Mouse (Mus musculus) olfactory bulb, adult 2 months (tissue): Measurements from ENCODE around the gene Crybg1.

ENCODE experiments used
- CTCF ChIP-seq: fragments of 200-500 bp; IDR thresholded peaks from 2 replicates; pipeline ENCODE4 v1.5.1; 2012; ENCODE audit warnings: low read depth, mild to moderate bottlenecking, low read length, moderate library complexity; ENCODE audit not compliant: insufficient read depth
- POLR2A ChIP-seq: fragments of 200-500 bp; IDR thresholded peaks from 2 replicates; pipeline ENCODE4 v1.6.1; 2012; ENCODE audit warnings: mild to moderate bottlenecking, low read depth, low read length, moderate library complexity; ENCODE audit not compliant: insufficient read depth

DNA sequence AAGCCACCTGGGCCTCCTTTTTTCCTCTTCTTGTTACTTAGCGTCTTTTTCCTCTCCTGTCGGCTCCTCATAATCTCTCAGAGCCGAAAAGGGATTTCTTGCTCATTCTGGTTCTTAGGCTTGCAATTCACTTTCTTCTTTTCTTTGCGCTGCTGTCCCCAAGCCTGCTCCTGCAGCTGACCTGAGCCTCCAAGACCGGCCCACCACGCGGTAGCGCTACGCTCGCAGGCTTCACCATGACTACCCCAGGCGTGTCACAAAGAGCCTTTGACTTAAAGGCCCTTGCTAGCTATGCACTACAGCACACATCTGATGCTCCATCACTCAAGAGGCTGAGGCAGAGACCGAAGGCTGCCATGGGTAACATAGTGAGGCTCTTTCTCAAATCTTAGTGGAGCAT, 21.5 kb upstream of the Crybg1 start:
- TF ChIP-seq CTCF (no peak), POLR2A (no peak)
